23 mouse cellular contexts compared by ENCODE assay signal in the genomic region with DNA sequence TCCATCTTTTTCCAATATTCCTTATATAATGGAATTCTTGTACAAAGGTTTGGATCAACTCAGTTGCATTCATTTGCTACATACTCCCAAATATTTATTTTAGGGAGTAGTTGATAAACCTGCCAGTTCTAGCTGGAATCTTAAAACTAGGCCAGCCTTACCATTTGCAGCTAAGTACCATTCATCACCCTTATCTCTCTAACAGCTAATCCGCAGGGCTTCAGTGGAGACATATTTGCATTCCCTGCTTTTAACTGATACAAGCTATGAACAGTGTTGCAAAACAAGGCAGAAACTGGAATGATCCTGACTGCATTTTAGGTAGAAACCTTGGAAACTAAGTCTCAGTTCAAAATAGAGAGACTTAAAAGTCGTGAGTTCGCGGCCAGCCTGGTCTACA. TPM values are rescaled to one million over a fixed set of nuclear protein-coding genes. Genes with fewer than 3 reads are reported as not detected.
DNase-seq lines count a peak whose midpoint lies in the region; ATAC-seq lines count a peak whose summit lies in the region.
"Had no signal": no experiment of that assay in that cellular context is flagged by ENCODE, and none has a peak within 500 bp of the region (broad histone marks: within the 10 kb centered on the region; RNA-seq: fewer than 3 reads in every experiment).

No protein-coding gene starts in this region.

- no peaks in the 10 kb centered on the region for H3K27me3 ChIP-seq in lung, embryonic 15.5 days
- no peaks in the 10 kb centered on the region for H3K27me3 ChIP-seq in stomach, embryonic 14.5 days (ENCODE audit: control insufficient read depth, insufficient read depth, low read length)
- no peaks in the 10 kb centered on the region for H3K27me3 ChIP-seq in stomach, embryonic 15.5 days (replicated peaks)
- H3K27me3 ChIP-seq: embryonic facial prominence, embryonic 12.5 days; embryonic facial prominence, embryonic 15.5 days; hindbrain, embryonic 12.5 days; hindbrain, embryonic 15.5 days had no signal

- ATAC-seq in lung, embryonic 15.5 days (ENCODE audit: borderline replicate concordance, extremely low read depth, low FRiP score, low TSS enrichment), result no peak
- ATAC-seq in stomach, embryonic 14.5 days (ENCODE audit: insufficient number of reproducible peaks, insufficient read depth, low FRiP score, low read depth), result 0 out of 2 replicates have a peak, but pooled peaks have one; percentile 63
- ATAC-seq in stomach, embryonic 15.5 days (ENCODE audit: insufficient read depth, low FRiP score, low read depth), result peak; percentile 68; the same call in 1 of the 2 replicates
- ATAC-seq: CD4-positive, CD25-positive, alpha-beta regulatory T cell, adult 4 months; forebrain, embryonic 14.5 days; forebrain, postnatal 0 days had no signal

- no peak for DNase-seq in lung, postnatal 14 days
- DNase-seq in gastrocnemius, postnatal 25 days, result no peak
- no peak for DNase-seq in spleen, postnatal 36 days (ENCODE audit: low spot score in 2 of 2)
- DNase-seq: adrenal gland, adult 2 months; adrenal gland, postnatal 14 days; cerebellum, adult 11 months; cerebellum, adult 2 months; cerebellum, adult 9-11 months; cerebellum, postnatal 25 days; forebrain, postnatal 0 days; gastrocnemius, adult 2 months; gastrocnemius, postnatal 14 days; heart, adult 2 months had no signal

- no peaks in the 10 kb centered on the region for H3K9me3 ChIP-seq in lung, embryonic 15.5 days
- H3K9me3 ChIP-seq in stomach, embryonic 14.5 days (ENCODE audit: control insufficient read depth, low read depth, low read length), result no peaks in the 10 kb centered on the region
- no peaks in the 10 kb centered on the region for H3K9me3 ChIP-seq in stomach, embryonic 15.5 days
- H3K9me3 ChIP-seq: embryonic facial prominence, embryonic 12.5 days; embryonic facial prominence, embryonic 15.5 days; hindbrain, embryonic 12.5 days; hindbrain, embryonic 15.5 days had no signal

- no peaks in the 10 kb centered on the region for H3K36me3 ChIP-seq in lung, embryonic 15.5 days
- H3K36me3 ChIP-seq in stomach, embryonic 14.5 days (ENCODE audit: control insufficient read depth, insufficient read depth, low read length), result no peaks in the 10 kb centered on the region
- H3K36me3 ChIP-seq in stomach, embryonic 15.5 days, result no peaks in the 10 kb centered on the region
- H3K36me3 ChIP-seq: embryonic facial prominence, embryonic 12.5 days; embryonic facial prominence, embryonic 15.5 days; hindbrain, embryonic 12.5 days; hindbrain, embryonic 15.5 days had no signal

- H3K4me3 ChIP-seq in lung, embryonic 15.5 days, result no peak overlapping the region
- no peak overlapping the region for H3K4me3 ChIP-seq in stomach, embryonic 14.5 days (ENCODE audit: low read depth, low read length)
- H3K4me3 ChIP-seq in stomach, embryonic 15.5 days (replicated peaks), result no peak overlapping the region
- H3K4me3 ChIP-seq: embryonic facial prominence, embryonic 12.5 days; embryonic facial prominence, embryonic 15.5 days; gastrocnemius, adult 2 months; heart, adult 2 months; hindbrain, embryonic 12.5 days; hindbrain, embryonic 15.5 days had no signal

- peak overlapping the region; percentile 7; the same call in 1 of the 2 replicates for H3K27ac ChIP-seq in lung, embryonic 15.5 days
- no peak overlapping the region for H3K27ac ChIP-seq in stomach, embryonic 14.5 days (ENCODE audit: low read length)
- H3K27ac ChIP-seq in stomach, embryonic 15.5 days, result peak overlapping the region; percentile 54; the same call in 1 of the 2 replicates
- H3K27ac ChIP-seq: embryonic facial prominence, embryonic 12.5 days; embryonic facial prominence, embryonic 15.5 days; gastrocnemius, adult 2 months; heart, adult 2 months; hindbrain, embryonic 12.5 days; hindbrain, embryonic 15.5 days had no signal

- H3K4me1 ChIP-seq in lung, embryonic 15.5 days, result peaks cover 15% of the 10 kb centered on the region
- H3K4me1 ChIP-seq in stomach, embryonic 14.5 days (ENCODE audit: control insufficient read depth, insufficient read depth, low read length), result peaks cover 11% of the 10 kb centered on the region; the same call in 1 of the 2 replicates
- 0 out of 2 replicates have a peak, but pooled peaks cover 4% of the 10 kb centered on the region for H3K4me1 ChIP-seq in stomach, embryonic 15.5 days

- no peak overlapping the region for H3K4me2 ChIP-seq in lung, embryonic 15.5 days
- H3K4me2 ChIP-seq in stomach, embryonic 14.5 days (replicated peaks; ENCODE audit: low read depth, low read length), result no peak overlapping the region
- no peak overlapping the region for H3K4me2 ChIP-seq in stomach, embryonic 15.5 days
- H3K4me2 ChIP-seq: embryonic facial prominence, embryonic 12.5 days; embryonic facial prominence, embryonic 15.5 days; heart, embryonic 11.5 days; hindbrain, embryonic 12.5 days; hindbrain, embryonic 15.5 days had no signal

- H3K9ac ChIP-seq in lung, embryonic 15.5 days, result no peak overlapping the region
- H3K9ac ChIP-seq in stomach, embryonic 14.5 days (replicated peaks; ENCODE audit: low read depth, low read length), result no peak overlapping the region
- no peak overlapping the region for H3K9ac ChIP-seq in stomach, embryonic 15.5 days
- H3K9ac ChIP-seq: embryonic facial prominence, embryonic 12.5 days; embryonic facial prominence, embryonic 15.5 days; forebrain, postnatal 0 days; hindbrain, embryonic 12.5 days; hindbrain, embryonic 15.5 days had no signal

- 53% methylated on average over 4 of the region's 4 CpGs for WGBS in lung, embryonic 15.5 days
- 50% methylated on average over 4 of the region's 4 CpGs for WGBS in stomach, embryonic 14.5 days
- WGBS in stomach, embryonic 15.5 days, result 54% methylated on average over 4 of the region's 4 CpGs

RNA-seq across cellular contexts. Expression of gene Ptpn13, which starts 27.6 kb away (rescaled TPM):
- 12.1 and 14.0 TPM in 2 replicates for polyA plus RNA-seq in lung, embryonic 15.5 days (2015; fragmentation: Nextera tagmentation; extraction: Ambion mirVana)
- polyA plus RNA-seq in stomach, embryonic 14.5 days (2014; fragmentation: Nextera tagmentation; extraction: Ambion mirVana), result 26.3 and 28.5 TPM in 2 replicates
- 15.8 and 17.0 TPM in 2 replicates for polyA plus RNA-seq in stomach, embryonic 15.5 days (2015; fragmentation: Nextera tagmentation; extraction: Ambion mirVana)
- total RNA-seq in gastrocnemius, postnatal 25 days (2021), result 1 to 10 TPM; 2.5 to 2.7 TPM
